Mouse (Mus musculus): ENCODE measurements around the gene Adipor1. TPM values are rescaled to one million over a fixed set of nuclear protein-coding genes. Genes with fewer than 3 reads are reported as not detected.

Gene Adipor1
- polyA plus RNA-seq, 1 experiment from 2014 or later, result 65.1 TPM

DNA sequence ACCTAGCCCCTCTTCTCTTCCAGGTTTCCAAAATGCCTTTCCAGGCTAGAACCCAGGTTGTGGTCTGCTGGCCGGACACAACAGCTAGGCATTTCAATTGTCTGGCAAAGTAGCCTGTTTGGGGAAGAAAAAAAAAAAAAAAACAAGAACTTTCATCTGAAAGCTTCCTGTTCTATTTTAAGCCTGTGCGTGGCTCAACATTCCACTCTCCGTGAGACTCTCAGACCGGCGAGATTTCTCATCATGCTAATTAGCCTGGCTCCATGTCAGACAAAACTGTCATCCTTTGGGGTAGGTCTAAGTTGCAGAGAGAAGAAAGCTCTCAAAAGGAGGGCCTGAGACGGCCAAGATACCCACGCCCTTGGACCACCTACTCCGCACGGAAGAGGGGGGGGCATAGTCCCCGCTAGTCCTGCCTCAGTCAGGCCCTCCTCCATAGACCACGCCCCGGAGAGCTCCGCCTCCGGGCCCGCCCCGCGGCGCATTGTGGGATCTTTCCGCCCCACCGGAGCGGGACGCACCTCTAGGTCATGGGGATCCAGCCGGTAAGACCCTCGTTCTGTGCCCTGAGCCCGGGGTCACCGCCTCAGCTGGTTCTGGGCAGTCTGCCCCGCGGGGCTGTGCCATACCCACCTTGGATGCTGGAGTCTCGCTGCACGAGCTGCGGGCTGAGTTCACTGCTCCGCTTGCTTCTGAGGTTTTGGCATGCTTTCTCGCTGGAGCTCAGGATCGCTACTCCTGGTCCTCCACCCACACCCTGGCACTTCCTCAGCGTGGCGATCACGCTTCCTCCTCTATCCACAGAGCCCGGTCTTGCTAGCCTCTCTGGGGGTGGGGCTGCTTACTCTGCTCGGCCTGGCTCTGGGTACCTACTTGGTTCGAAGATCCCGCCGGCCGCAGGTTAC is 9.4 kb upstream of the Adipor1 start, which contains the start of gene Cyb5r1:
Cyb5r1 (plus strand) TSS at position 51 of the 905 bp plus-strand sequence.
- Histone ChIP-seq H3K4me1 (peaks cover 10% of the 10 kb centered on the region), H3K27ac (0 out of 2 replicates have a peak within 1 kb of the TSS, but pooled peaks have one; percentile 33), H3K27me3 (no peaks in the 10 kb centered on the region), H3K9me3 (no peaks in the 10 kb centered on the region), H3K36me3 (replicated peaks) (peaks cover 32% of the 10 kb centered on the region), H3K9ac (peak within 1 kb of the TSS; percentile 66), H3K4me2 (peak within 1 kb of the TSS; percentile 79), H3K4me3 (replicated peaks) (peak within 1 kb of the TSS; percentile 74)
- WGBS, result 2% methylated on average over 43 of the region's 43 CpGs
- ATAC-seq (ENCODE audit: low FRiP score), result peak; percentile 99

- H3K27ac ChIP-seq, result no peak overlapping the region
- peak; percentile 43 for ATAC-seq (ENCODE audit: low FRiP score)
Measured at GRCm38 (mm10) chr1:134406414-134406771, 8.8 kb upstream of the Adipor1 start.

GRCm38 (mm10) chr1:134408080-134408479 is 7.1 kb upstream of the Adipor1 start:
- no peak overlapping the region for H3K27ac ChIP-seq
- no peak overlapping the region for H3K9ac ChIP-seq
- WGBS, result 85% methylated on average over 8 of the region's 8 CpGs
- no peak for ATAC-seq (ENCODE audit: low FRiP score)
- H3K36me3 ChIP-seq (replicated peaks), result peaks cover 37% of the 10 kb centered on the region
- H3K27me3 ChIP-seq, result no peaks in the 10 kb centered on the region
- H3K9me3 ChIP-seq, result no peaks in the 10 kb centered on the region
- H3K4me2 ChIP-seq, result no peak overlapping the region
- H3K4me3 ChIP-seq (replicated peaks), result no peak overlapping the region
- H3K4me1 ChIP-seq, result peaks cover 10% of the 10 kb centered on the region

More at GRCm38 (mm10) chr1:134406414-134406771, 8.8 kb upstream of the Adipor1 start:
- Histone ChIP-seq H3K9ac (peak overlapping the region; percentile 66), H3K36me3 (replicated peaks) (peaks cover 37% of the 10 kb centered on the region), H3K9me3 (no peaks in the 10 kb centered on the region), H3K4me3 (replicated peaks) (peak overlapping the region; percentile 74), H3K27me3 (no peaks in the 10 kb centered on the region), H3K4me1 (peaks cover 10% of the 10 kb centered on the region), H3K4me2 (peak overlapping the region; percentile 79)
- 40% methylated on average over 8 of the region's 8 CpGs for WGBS

GRCm38 (mm10) chr1:134411706-134412629 is 3.2 kb upstream of the Adipor1 start:
- Histone ChIP-seq H3K27ac (no peak overlapping the region), H3K36me3 (replicated peaks) (peaks cover 37% of the 10 kb centered on the region), H3K4me2 (no peak overlapping the region), H3K27me3 (no peaks in the 10 kb centered on the region), H3K9ac (no peak overlapping the region), H3K4me1 (peaks cover 17% of the 10 kb centered on the region), H3K9me3 (no peaks in the 10 kb centered on the region), H3K4me3 (replicated peaks) (no peak overlapping the region)
- WGBS, result 89% methylated on average over 9 of the region's 9 CpGs
- ATAC-seq (ENCODE audit: low FRiP score), result no peak

DNA sequence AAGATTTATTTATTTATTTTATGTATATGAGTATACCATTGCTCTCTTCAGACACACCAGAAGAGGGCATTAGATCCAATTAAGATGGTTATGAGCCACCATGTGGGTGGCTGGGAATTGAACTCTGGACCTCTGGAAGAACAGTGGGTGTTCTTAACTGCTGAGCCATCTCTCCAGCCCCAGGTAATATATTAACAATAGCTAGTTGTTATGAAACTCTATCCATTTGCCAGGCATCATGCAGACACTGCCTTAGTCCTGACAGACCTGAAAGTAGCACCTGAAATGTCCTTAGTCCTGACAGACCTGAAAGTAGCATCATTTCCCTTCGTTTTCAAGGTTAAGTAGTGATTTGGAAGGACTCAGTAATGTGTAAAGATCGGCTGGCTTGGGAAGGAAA is 1.1 kb upstream of the Adipor1 start:
- H3K4me3 ChIP-seq (replicated peaks), result no peak overlapping the region
- ATAC-seq (ENCODE audit: low FRiP score), result no peak
- no peak overlapping the region for H3K4me2 ChIP-seq
- H3K4me1 ChIP-seq, result peaks cover 28% of the 10 kb centered on the region
- H3K27ac ChIP-seq, result peak overlapping the region; percentile 93; the same call in 1 of the 2 replicates
- no peaks in the 10 kb centered on the region for H3K27me3 ChIP-seq
- H3K36me3 ChIP-seq (replicated peaks), result peaks cover 21% of the 10 kb centered on the region
- no peak overlapping the region for H3K9ac ChIP-seq
- no peaks in the 10 kb centered on the region for H3K9me3 ChIP-seq
- WGBS, result 43% methylated on average over 2 of the region's 2 CpGs

DNA sequence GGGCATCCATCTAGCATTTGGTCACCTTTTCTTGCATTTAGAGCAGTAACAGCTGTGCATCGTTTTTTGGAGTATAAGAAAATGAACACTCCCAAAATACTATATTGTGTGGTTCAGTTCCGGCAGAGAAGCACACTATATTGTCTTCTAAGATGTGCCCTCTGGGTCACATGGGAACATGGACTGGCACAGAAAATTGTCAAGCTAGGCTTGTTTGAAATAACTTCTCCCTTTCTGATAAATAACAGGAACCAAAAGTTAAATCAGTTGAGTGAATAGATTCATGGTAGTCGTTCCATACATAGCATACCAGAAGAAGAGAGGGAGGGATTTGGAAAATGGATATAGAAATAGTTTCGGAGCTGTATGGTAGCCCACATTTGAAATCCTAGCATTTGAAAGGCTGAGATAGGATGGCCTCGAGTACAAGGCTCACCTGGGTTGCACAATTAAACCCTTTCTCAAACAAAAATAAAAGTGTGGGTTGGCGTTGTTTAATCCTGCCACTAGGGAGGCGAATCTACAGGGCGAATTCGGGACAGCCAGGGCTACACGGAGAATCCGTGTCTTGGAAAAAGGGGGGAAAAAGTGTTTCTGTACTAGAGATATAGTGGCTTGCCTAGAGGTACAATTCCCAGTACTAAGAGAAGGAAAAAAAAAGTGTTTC is 544 bp upstream of the Adipor1 start:
- H3K4me3 ChIP-seq (replicated peaks), result peak overlapping the region; percentile 94
- H3K36me3 ChIP-seq (replicated peaks), result peaks cover 16% of the 10 kb centered on the region
- peak overlapping the region; percentile 93 for H3K27ac ChIP-seq
- no peaks in the 10 kb centered on the region for H3K9me3 ChIP-seq
- H3K9ac ChIP-seq, result peak overlapping the region; percentile 17; the same call in 1 of the 2 replicates
- 14% methylated on average over 11 of the region's 11 CpGs for WGBS
- peaks cover 31% of the 10 kb centered on the region for H3K4me1 ChIP-seq
- no peaks in the 10 kb centered on the region for H3K27me3 ChIP-seq
- ATAC-seq (ENCODE audit: low FRiP score), result peak; percentile 18
- H3K4me2 ChIP-seq, result peak overlapping the region; percentile 54

DNA sequence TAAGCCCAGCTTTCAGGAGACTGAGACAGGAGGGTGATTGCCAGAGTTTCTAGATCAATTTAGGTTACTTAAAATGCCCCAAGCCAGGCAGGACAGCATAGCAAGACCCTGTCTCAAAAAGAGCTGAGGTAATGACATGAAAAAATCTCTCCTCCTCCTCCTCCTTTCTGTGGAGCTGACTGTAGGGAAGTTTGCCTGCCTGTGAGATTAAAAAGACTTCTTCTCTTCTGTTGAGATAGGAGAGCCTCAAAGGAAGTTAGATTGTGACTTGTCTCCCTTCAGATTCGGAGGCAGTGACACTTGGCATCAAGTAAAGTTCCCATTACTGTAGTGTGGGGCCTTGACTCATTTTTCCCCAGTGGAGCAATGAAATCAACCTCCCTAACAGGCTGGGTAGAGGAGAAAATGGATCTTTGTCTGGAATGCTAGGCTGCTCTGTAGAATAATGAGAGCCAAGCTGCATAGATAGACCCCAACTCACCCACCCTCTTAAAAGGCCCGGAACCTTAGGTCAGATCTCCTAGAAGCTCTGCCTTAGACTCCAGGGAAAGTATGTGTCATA is 3.3 kb downstream of the Adipor1 start:
- no peak overlapping the region for H3K4me3 ChIP-seq (replicated peaks)
- peaks cover 38% of the 10 kb centered on the region for H3K4me1 ChIP-seq
- 89% methylated on average over 2 of the region's 2 CpGs for WGBS
- H3K27ac ChIP-seq, result 0 out of 2 replicates have a peak overlapping the region, but pooled peaks have one; percentile 9
- peaks cover 9% of the 10 kb centered on the region for H3K36me3 ChIP-seq (replicated peaks)
- H3K9ac ChIP-seq, result no peak overlapping the region
- no peaks in the 10 kb centered on the region for H3K9me3 ChIP-seq
- H3K27me3 ChIP-seq, result no peaks in the 10 kb centered on the region
- ATAC-seq (ENCODE audit: low FRiP score), result no peak
- no peak overlapping the region for H3K4me2 ChIP-seq

GRCm38 (mm10) chr1:134419176-134419575 is 4.0 kb downstream of the Adipor1 start:
- 82% methylated on average over 1 of the region's 1 CpGs for WGBS

GRCm38 (mm10) chr1:134419751-134420458 is 4.7 kb downstream of the Adipor1 start:
- H3K27me3 ChIP-seq, result no peaks in the 10 kb centered on the region
- no peak overlapping the region for H3K4me3 ChIP-seq (replicated peaks)
- ATAC-seq (ENCODE audit: low FRiP score), result no peak
- no peak overlapping the region for H3K9ac ChIP-seq
- no peak overlapping the region for H3K27ac ChIP-seq
- H3K4me1 ChIP-seq, result peaks cover 32% of the 10 kb centered on the region
- no peak overlapping the region for H3K4me2 ChIP-seq
- no peaks in the 10 kb centered on the region for H3K9me3 ChIP-seq
- peaks cover 23% of the 10 kb centered on the region for H3K36me3 ChIP-seq (replicated peaks)
- WGBS, result 57% methylated on average over 5 of the region's 5 CpGs

More at GRCm38 (mm10) chr1:134419176-134419575, 4.0 kb downstream of the Adipor1 start:
- H3K27me3 ChIP-seq, result no peaks in the 10 kb centered on the region
- H3K4me1 ChIP-seq, result peaks cover 37% of the 10 kb centered on the region
- H3K9ac ChIP-seq, result no peak overlapping the region
- H3K4me2 ChIP-seq, result no peak overlapping the region
- peaks cover 16% of the 10 kb centered on the region for H3K36me3 ChIP-seq (replicated peaks)
- H3K4me3 ChIP-seq (replicated peaks), result no peak overlapping the region
- H3K27ac ChIP-seq, result no peak overlapping the region
- ATAC-seq (ENCODE audit: low FRiP score), result no peak
- no peaks in the 10 kb centered on the region for H3K9me3 ChIP-seq

- 77% methylated on average over 10 of the region's 10 CpGs for WGBS
- no peak overlapping the region for H3K4me3 ChIP-seq (replicated peaks)
- no peak overlapping the region for H3K9ac ChIP-seq
- no peaks in the 10 kb centered on the region for H3K27me3 ChIP-seq
- H3K4me2 ChIP-seq, result no peak overlapping the region
- peaks cover 11% of the 10 kb centered on the region for H3K4me1 ChIP-seq
- H3K36me3 ChIP-seq (replicated peaks), result peaks cover 61% of the 10 kb centered on the region
- ATAC-seq (ENCODE audit: low FRiP score), result no peak
- H3K27ac ChIP-seq, result no peak overlapping the region
- no peaks in the 10 kb centered on the region for H3K9me3 ChIP-seq
Measured at GRCm38 (mm10) chr1:134423911-134424310, 8.7 kb downstream of the Adipor1 start.

DNA sequence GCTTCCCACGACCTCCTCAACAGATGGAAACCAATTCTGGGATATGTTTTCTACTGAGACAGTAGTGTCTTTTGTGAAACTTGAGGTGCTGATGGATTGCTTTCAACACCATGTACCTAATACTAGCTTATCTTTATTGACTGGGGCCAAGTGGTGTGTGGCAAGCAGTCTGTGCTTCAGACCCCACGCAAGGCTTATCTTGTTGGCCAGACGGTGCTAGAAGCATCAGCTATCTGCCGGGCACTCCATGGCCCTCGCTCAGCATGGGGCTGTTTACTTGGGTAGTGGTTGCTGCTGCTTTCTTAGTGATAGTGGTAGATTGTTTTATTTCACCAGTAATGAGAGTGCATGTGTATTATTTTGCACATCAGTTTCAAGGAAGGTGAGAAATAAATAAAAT is 11.1 kb downstream of the Adipor1 start:
- H3K4me2 ChIP-seq, result no peak overlapping the region
- no peaks in the 10 kb centered on the region for H3K9me3 ChIP-seq
- ATAC-seq (ENCODE audit: low FRiP score), result no peak
- H3K27ac ChIP-seq, result no peak overlapping the region
- H3K4me1 ChIP-seq, result no peaks in the 10 kb centered on the region
- no peaks in the 10 kb centered on the region for H3K27me3 ChIP-seq
- peaks cover 80% of the 10 kb centered on the region for H3K36me3 ChIP-seq (replicated peaks)
- H3K4me3 ChIP-seq (replicated peaks), result no peak overlapping the region
- no peak overlapping the region for H3K9ac ChIP-seq
- WGBS, result 94% methylated on average over 5 of the region's 5 CpGs
